In genomic region chr9:80070026-80070425, GRCm38 (mm10) we compare ENCODE assay signal across 18 mouse cellular contexts. TPM values are rescaled to one million over a fixed set of nuclear protein-coding genes. Genes with fewer than 3 reads are reported as not detected.
DNase-seq lines count a peak whose midpoint lies in the region; ATAC-seq and TF ChIP-seq lines count a peak whose summit lies in the region.
"Had no signal": no experiment of that assay in that cellular context is flagged by ENCODE, and none has a peak within 500 bp of the region (broad histone marks: within the 10 kb centered on the region; RNA-seq: fewer than 3 reads in every experiment).

No protein-coding gene starts in this region.

- no peak for DNase-seq in kidney, postnatal 0 days (ENCODE audit: low spot score)
- no peak for DNase-seq in kidney, postnatal 10 days
- DNase-seq in induced T-regulatory cell, adult 2 months (ENCODE audit: low read depth) = peak; percentile 57
- DNase-seq in thymus, adult 18-20 months = no peak
- DNase-seq in forebrain, postnatal 0 days = no peak
- DNase-seq: cerebellum, postnatal 14 days; embryo, embryonic 11 days; gastrocnemius, postnatal 14 days; heart, adult 2 months; lung, postnatal 14 days; right cerebral cortex, postnatal 25 days had no signal

- no peak overlapping the region; the same call in 1 of the 2 replicates for H3K4me2 ChIP-seq in kidney, postnatal 0 days (ENCODE audit: low read length)
- H3K4me2 ChIP-seq in myocyte (ENCODE audit: low read depth) = peak overlapping the region; percentile 76
- no peak overlapping the region for H3K4me2 ChIP-seq in forebrain, postnatal 0 days (ENCODE audit: low read depth)
- H3K4me2 ChIP-seq: embryonic facial prominence, embryonic 15.5 days had no signal

- TF ChIP-seq CTCF in kidney, postnatal 0 days (IDR thresholded peaks at IDR 0.05; ENCODE audit: low read depth) = no peak
- TF ChIP-seq CTCF in forebrain, postnatal 0 days (IDR thresholded peaks at IDR 0.05; ENCODE audit: low read depth) = no peak

- H3K36me3 ChIP-seq in kidney, postnatal 0 days (ENCODE audit: insufficient read depth, low read length) = no peaks in the 10 kb centered on the region
- H3K36me3 ChIP-seq in myocyte (ENCODE audit: control insufficient read depth, insufficient read depth) = no peaks in the 10 kb centered on the region
- no peaks in the 10 kb centered on the region for H3K36me3 ChIP-seq in forebrain, postnatal 0 days (ENCODE audit: insufficient read depth)
- H3K36me3 ChIP-seq: embryonic facial prominence, embryonic 15.5 days; heart, embryonic 15.5 days; neural tube, embryonic 13.5 days had no signal

- TF ChIP-seq POLR2A in myocyte (IDR thresholded peaks at IDR 0.05; ENCODE audit: insufficient read length, low read depth) = no peak

- no peaks in the 10 kb centered on the region for H3K9me3 ChIP-seq in kidney, postnatal 0 days (replicated peaks; ENCODE audit: low read length)
- no peaks in the 10 kb centered on the region for H3K9me3 ChIP-seq in forebrain, postnatal 0 days (ENCODE audit: low read length)
- H3K9me3 ChIP-seq: embryonic facial prominence, embryonic 15.5 days; heart, embryonic 15.5 days; neural tube, embryonic 13.5 days had no signal

- WGBS in kidney, postnatal 0 days = 53% methylated on average over 3 of the region's 3 CpGs
- WGBS in forebrain, postnatal 0 days = 90% methylated on average over 3 of the region's 3 CpGs

- H3K27me3 ChIP-seq in kidney, postnatal 0 days (ENCODE audit: insufficient read depth, low read length) = no peaks in the 10 kb centered on the region
- H3K27me3 ChIP-seq in myocyte (ENCODE audit: control insufficient read depth, insufficient read depth, insufficient read length) = no peaks in the 10 kb centered on the region
- no peaks in the 10 kb centered on the region for H3K27me3 ChIP-seq in forebrain, postnatal 0 days (ENCODE audit: insufficient read depth, low read length)
- H3K27me3 ChIP-seq: embryonic facial prominence, embryonic 15.5 days; heart, embryonic 15.5 days; neural tube, embryonic 13.5 days had no signal

- ATAC-seq in kidney, postnatal 0 days (replicated peaks; ENCODE audit: low FRiP score, low read depth) = no peak
- ATAC-seq in CD4-positive, CD25-positive, alpha-beta regulatory T cell, adult 4 months = peak; percentile 32
- ATAC-seq in forebrain, postnatal 0 days = no peak

- 0 out of 2 replicates have a peak overlapping the region, but pooled peaks have one; percentile 3 for H3K27ac ChIP-seq in kidney, postnatal 0 days
- H3K27ac ChIP-seq in forebrain, postnatal 0 days (ENCODE audit: low read depth, low read length) = no peak overlapping the region
- H3K27ac ChIP-seq: embryonic facial prominence, embryonic 15.5 days; heart, adult 2 months; layer of hippocampus, adult 2 months; midbrain, embryonic 10.5 days; neural tube, embryonic 13.5 days had no signal

- H3ac ChIP-seq in myocyte (ENCODE audit: control insufficient read depth, insufficient read length) = no peak overlapping the region

- no peak overlapping the region for H3K9ac ChIP-seq in kidney, postnatal 0 days (ENCODE audit: low read depth, low read length)
- H3K9ac ChIP-seq in forebrain, postnatal 0 days = no peak overlapping the region
- H3K9ac ChIP-seq: embryonic facial prominence, embryonic 15.5 days; heart, embryonic 15.5 days; neural tube, embryonic 13.5 days had no signal

- peaks cover 22% of the 10 kb centered on the region for H3K4me1 ChIP-seq in kidney, postnatal 0 days (replicated peaks; ENCODE audit: insufficient read depth, low read length)
- peaks cover 7% of the 10 kb centered on the region for H3K4me1 ChIP-seq in forebrain, postnatal 0 days (ENCODE audit: insufficient read depth)

- H3K79me2 ChIP-seq in myocyte (ENCODE audit: control insufficient read depth, insufficient read depth) = peaks cover 76% of the 10 kb centered on the region

- no peak overlapping the region for H3K4me3 ChIP-seq in kidney, postnatal 0 days (replicated peaks; ENCODE audit: low read depth, low read length)
- no peak overlapping the region for H3K4me3 ChIP-seq in myocyte
- no peak overlapping the region for H3K4me3 ChIP-seq in forebrain, postnatal 0 days (ENCODE audit: low read depth, low read length)
- H3K4me3 ChIP-seq: embryonic facial prominence, embryonic 15.5 days; heart, adult 2 months; heart, embryonic 15.5 days had no signal

TF ChIP-seq in myocyte, 11 proteins besides CTCF, POLR2A, EP300 and RAD21:
- TF ChIP-seq USF1 (IDR thresholded peaks at IDR 0.05; ENCODE audit: low read depth) = no peak

RNA-seq across cellular contexts. Expression of gene Senp6, which starts 3.3 kb away (rescaled TPM):
- 52.6 and 59.4 TPM in 2 replicates for polyA plus RNA-seq in kidney, postnatal 0 days (2015; fragmentation: Nextera tagmentation; extraction: Ambion mirVana)
- polyA plus RNA-seq in CD4-positive, CD25-positive, alpha-beta regulatory T cell, adult 4 months (2017; shearing (Covaris generic)) = 10 to 100 TPM; 57.7 to 74.1 TPM
- 24.9 TPM for polyA plus RNA-seq in myocyte (2012; fragmentation: generic; extraction: Trizol)
- 114 and 127 TPM in 2 replicates for total RNA-seq in forebrain, postnatal 0 days (2014; rRNA removed)
- 37.8 and 44.7 TPM in 2 replicates for polyA plus RNA-seq in forebrain, postnatal 0 days (2015; fragmentation: Nextera tagmentation; extraction: Ambion mirVana)

RNA-seq across cellular contexts. Expression of gene Filip1, which starts 57.4 kb away (rescaled TPM):
- 5.3 and 5.9 TPM in 2 replicates for polyA plus RNA-seq in kidney, postnatal 0 days (2015; fragmentation: Nextera tagmentation; extraction: Ambion mirVana)
- 1 to 10 TPM in 1 of 2 experiments, under 1 TPM in 1; 0.29 to 1.6 TPM for polyA plus RNA-seq in CD4-positive, CD25-positive, alpha-beta regulatory T cell, adult 4 months (2017; shearing (Covaris generic))
- polyA plus RNA-seq in myocyte (2012; fragmentation: generic; extraction: Trizol) = 7.0 TPM
- 8.1 and 9.2 TPM in 2 replicates for total RNA-seq in forebrain, postnatal 0 days (2014; rRNA removed)
- 2.6 and 5.9 TPM in 2 replicates for polyA plus RNA-seq in forebrain, postnatal 0 days (2015; fragmentation: Nextera tagmentation; extraction: Ambion mirVana)
